Comparison of ENCODE assay signal across 20 mouse cellular contexts in the genomic region with DNA sequence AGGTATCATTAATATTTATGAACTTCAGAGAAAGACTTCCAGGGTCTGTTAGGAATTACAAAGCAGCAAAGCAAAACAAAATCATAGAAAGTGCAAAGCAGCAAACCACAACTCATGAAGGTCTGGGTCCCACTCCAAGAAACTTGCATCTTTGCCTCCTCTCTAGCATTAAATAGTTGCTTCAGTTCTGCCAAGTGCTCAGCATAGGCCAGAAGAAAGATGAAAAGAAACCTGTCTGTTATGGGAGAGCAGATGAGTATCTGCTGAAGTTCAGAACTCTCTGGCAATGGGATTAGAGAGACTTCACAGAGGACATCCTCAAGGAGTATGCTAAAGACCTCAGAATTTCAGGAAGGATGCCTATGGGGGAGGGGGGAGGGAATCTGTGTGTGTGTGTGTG.
DNase-seq lines count a peak whose midpoint lies in the region; ATAC-seq lines count a peak whose summit lies in the region.
"Had no signal": no experiment of that assay in that cellular context is flagged by ENCODE, and none has a peak within 500 bp of the region (broad histone marks: within the 10 kb centered on the region; RNA-seq: fewer than 3 reads in every experiment).

No protein-coding gene starts in this region.

- no peak overlapping the region for H3K4me2 ChIP-seq in embryonic facial prominence, embryonic 13.5 days
- H3K4me2 ChIP-seq in midbrain, embryonic 11.5 days: no peak overlapping the region
- no peak overlapping the region for H3K4me2 ChIP-seq in embryonic facial prominence, embryonic 14.5 days (ENCODE audit: low read depth, low read length)
- H3K4me2 ChIP-seq in liver, embryonic 12.5 days: no peak overlapping the region
- H3K4me2 ChIP-seq: forebrain, embryonic 13.5 days; forebrain, embryonic 15.5 days had no signal

- no peak for DNase-seq in embryonic facial prominence, embryonic 10.5 days (ENCODE audit: low spot score)
- peak; percentile 77 for DNase-seq in midbrain, embryonic 11.5 days (ENCODE audit: low spot score, missing footprints)
- DNase-seq in midbrain, embryonic 10.5 days (ENCODE audit: low spot score): no peak
- peak; percentile 56 for DNase-seq in embryonic facial prominence, embryonic 14.5 days (ENCODE audit: low spot score)
- no peak for DNase-seq in layer of hippocampus, adult 9-10 months (ENCODE audit: low spot score)
- DNase-seq: adrenal gland, adult 8-10 months; adrenal gland, postnatal 14 days; adrenal gland, postnatal 36 days; cerebellum, adult 11-12 months; cerebellum, adult 2 months; cerebellum, adult 9-10 months; cerebellum, postnatal 10 days; cerebellum, postnatal 25 days; forebrain, postnatal 0 days had no signal

- peaks cover 24% of the 10 kb centered on the region for H3K4me1 ChIP-seq in embryonic facial prominence, embryonic 13.5 days
- 0 out of 2 replicates have a peak, but pooled peaks cover 7% of the 10 kb centered on the region for H3K4me1 ChIP-seq in embryonic facial prominence, embryonic 10.5 days
- no peaks in the 10 kb centered on the region for H3K4me1 ChIP-seq in midbrain, embryonic 11.5 days (ENCODE audit: control insufficient read depth, insufficient read depth, low read length)
- H3K4me1 ChIP-seq in midbrain, embryonic 10.5 days: peaks cover 8% of the 10 kb centered on the region
- peaks cover 15% of the 10 kb centered on the region; the same call in 1 of the 2 replicates for H3K4me1 ChIP-seq in embryonic facial prominence, embryonic 14.5 days (ENCODE audit: control insufficient read depth, insufficient read depth, low read length)
- no peaks in the 10 kb centered on the region for H3K4me1 ChIP-seq in liver, embryonic 12.5 days
- H3K4me1 ChIP-seq: forebrain, embryonic 13.5 days; forebrain, embryonic 15.5 days had no signal

- H3K9ac ChIP-seq in embryonic facial prominence, embryonic 13.5 days: no peak overlapping the region
- H3K9ac ChIP-seq in midbrain, embryonic 11.5 days (ENCODE audit: low read length): no peak overlapping the region
- no peak overlapping the region for H3K9ac ChIP-seq in embryonic facial prominence, embryonic 14.5 days (ENCODE audit: low read depth, low read length)
- no peak overlapping the region for H3K9ac ChIP-seq in liver, embryonic 12.5 days
- H3K9ac ChIP-seq: forebrain, embryonic 13.5 days; forebrain, embryonic 15.5 days; forebrain, postnatal 0 days had no signal

- no peaks in the 10 kb centered on the region for H3K9me3 ChIP-seq in embryonic facial prominence, embryonic 13.5 days
- H3K9me3 ChIP-seq in embryonic facial prominence, embryonic 10.5 days: no peaks in the 10 kb centered on the region
- no peaks in the 10 kb centered on the region for H3K9me3 ChIP-seq in midbrain, embryonic 11.5 days (ENCODE audit: control insufficient read depth, low read length)
- H3K9me3 ChIP-seq in midbrain, embryonic 10.5 days (replicated peaks): no peaks in the 10 kb centered on the region
- H3K9me3 ChIP-seq in embryonic facial prominence, embryonic 14.5 days (ENCODE audit: control insufficient read depth, low read length): no peaks in the 10 kb centered on the region
- H3K9me3 ChIP-seq in liver, embryonic 12.5 days (replicated peaks): no peaks in the 10 kb centered on the region
- H3K9me3 ChIP-seq: forebrain, embryonic 13.5 days; forebrain, embryonic 15.5 days had no signal

- no peak overlapping the region for H3K4me3 ChIP-seq in embryonic facial prominence, embryonic 13.5 days
- no peak overlapping the region for H3K4me3 ChIP-seq in embryonic facial prominence, embryonic 10.5 days
- H3K4me3 ChIP-seq in midbrain, embryonic 11.5 days (ENCODE audit: low read depth, low read length): no peak overlapping the region
- H3K4me3 ChIP-seq in midbrain, embryonic 10.5 days: no peak overlapping the region
- H3K4me3 ChIP-seq in embryonic facial prominence, embryonic 14.5 days (ENCODE audit: low read depth, low read length): no peak overlapping the region
- H3K4me3 ChIP-seq in liver, embryonic 12.5 days: no peak overlapping the region
- H3K4me3 ChIP-seq: forebrain, embryonic 13.5 days; forebrain, embryonic 15.5 days had no signal

- no peak for ATAC-seq in embryonic facial prominence, embryonic 13.5 days (ENCODE audit: insufficient number of reproducible peaks, insufficient read depth, low FRiP score, low TSS enrichment, low read depth)
- ATAC-seq in midbrain, embryonic 11.5 days (ENCODE audit: low FRiP score): no peak
- no peak for ATAC-seq in embryonic facial prominence, embryonic 14.5 days (ENCODE audit: low read depth)
- no peak for ATAC-seq in liver, embryonic 12.5 days
- ATAC-seq: activated CD4-positive, CD25-positive, alpha-beta regulatory T cell, adult 4 months; forebrain, embryonic 13.5 days; forebrain, embryonic 15.5 days; forebrain, postnatal 0 days; Patski had no signal

- no peaks in the 10 kb centered on the region for H3K36me3 ChIP-seq in embryonic facial prominence, embryonic 13.5 days
- no peaks in the 10 kb centered on the region for H3K36me3 ChIP-seq in embryonic facial prominence, embryonic 10.5 days (replicated peaks)
- no peaks in the 10 kb centered on the region for H3K36me3 ChIP-seq in midbrain, embryonic 11.5 days (ENCODE audit: control insufficient read depth, insufficient read depth, low read length)
- no peaks in the 10 kb centered on the region for H3K36me3 ChIP-seq in midbrain, embryonic 10.5 days
- H3K36me3 ChIP-seq in embryonic facial prominence, embryonic 14.5 days (ENCODE audit: control insufficient read depth, insufficient read depth, low read length): no peaks in the 10 kb centered on the region
- no peaks in the 10 kb centered on the region for H3K36me3 ChIP-seq in liver, embryonic 12.5 days
- H3K36me3 ChIP-seq: forebrain, embryonic 15.5 days had no signal

- no peaks in the 10 kb centered on the region for H3K27me3 ChIP-seq in embryonic facial prominence, embryonic 13.5 days
- 0 out of 2 replicates have a peak, but pooled peaks cover 5% of the 10 kb centered on the region for H3K27me3 ChIP-seq in embryonic facial prominence, embryonic 10.5 days (replicated peaks; ENCODE audit: low read depth, poor library complexity, severe bottlenecking)
- H3K27me3 ChIP-seq in midbrain, embryonic 11.5 days (ENCODE audit: control insufficient read depth, insufficient read depth, low read length): no peaks in the 10 kb centered on the region
- H3K27me3 ChIP-seq in midbrain, embryonic 10.5 days (ENCODE audit: low read depth, poor library complexity, severe bottlenecking): no peaks in the 10 kb centered on the region
- no peaks in the 10 kb centered on the region for H3K27me3 ChIP-seq in embryonic facial prominence, embryonic 14.5 days (replicated peaks; ENCODE audit: control insufficient read depth, insufficient read depth, low read length)
- H3K27me3 ChIP-seq in liver, embryonic 12.5 days (replicated peaks): no peaks in the 10 kb centered on the region
- H3K27me3 ChIP-seq: forebrain, embryonic 13.5 days; forebrain, embryonic 15.5 days; Patski had no signal

- peak overlapping the region; percentile 82; the same call in 1 of the 2 replicates for H3K27ac ChIP-seq in embryonic facial prominence, embryonic 13.5 days
- H3K27ac ChIP-seq in embryonic facial prominence, embryonic 10.5 days (replicated peaks): no peak overlapping the region
- no peak overlapping the region for H3K27ac ChIP-seq in midbrain, embryonic 11.5 days (ENCODE audit: low read depth, low read length)
- no peak overlapping the region for H3K27ac ChIP-seq in midbrain, embryonic 10.5 days (replicated peaks)
- H3K27ac ChIP-seq in embryonic facial prominence, embryonic 14.5 days (replicated peaks; ENCODE audit: low read depth, low read length): 0 out of 2 replicates have a peak overlapping the region, but pooled peaks have one; percentile 15
- no peak overlapping the region for H3K27ac ChIP-seq in liver, embryonic 12.5 days
- H3K27ac ChIP-seq: forebrain, embryonic 13.5 days; forebrain, embryonic 15.5 days had no signal

Comparison
In these comparisons a context has a peak if more than half of its experiments do, and no peak if none do; other contexts are left out.
1. H3K27ac ChIP-seq: peak in embryonic facial prominence, embryonic 13.5 days (single experiment) and embryonic facial prominence, embryonic 14.5 days (single experiment); none in embryonic facial prominence, embryonic 10.5 days (single experiment), midbrain, embryonic 11.5 days (single experiment), midbrain, embryonic 10.5 days (single experiment) and liver, embryonic 12.5 days (single experiment).
2. DNase-seq: peak in midbrain, embryonic 11.5 days (single experiment) and embryonic facial prominence, embryonic 14.5 days (single experiment); none in embryonic facial prominence, embryonic 10.5 days (single experiment), midbrain, embryonic 10.5 days (single experiment) and layer of hippocampus, adult 9-10 months (single experiment).